Mouse (Mus musculus): ENCODE data around the gene Fam71e1.
A peak's percentile ranks its signal among the peaks of the same experiment; 100 is the strongest.

Fam71e1 gene

DNA sequence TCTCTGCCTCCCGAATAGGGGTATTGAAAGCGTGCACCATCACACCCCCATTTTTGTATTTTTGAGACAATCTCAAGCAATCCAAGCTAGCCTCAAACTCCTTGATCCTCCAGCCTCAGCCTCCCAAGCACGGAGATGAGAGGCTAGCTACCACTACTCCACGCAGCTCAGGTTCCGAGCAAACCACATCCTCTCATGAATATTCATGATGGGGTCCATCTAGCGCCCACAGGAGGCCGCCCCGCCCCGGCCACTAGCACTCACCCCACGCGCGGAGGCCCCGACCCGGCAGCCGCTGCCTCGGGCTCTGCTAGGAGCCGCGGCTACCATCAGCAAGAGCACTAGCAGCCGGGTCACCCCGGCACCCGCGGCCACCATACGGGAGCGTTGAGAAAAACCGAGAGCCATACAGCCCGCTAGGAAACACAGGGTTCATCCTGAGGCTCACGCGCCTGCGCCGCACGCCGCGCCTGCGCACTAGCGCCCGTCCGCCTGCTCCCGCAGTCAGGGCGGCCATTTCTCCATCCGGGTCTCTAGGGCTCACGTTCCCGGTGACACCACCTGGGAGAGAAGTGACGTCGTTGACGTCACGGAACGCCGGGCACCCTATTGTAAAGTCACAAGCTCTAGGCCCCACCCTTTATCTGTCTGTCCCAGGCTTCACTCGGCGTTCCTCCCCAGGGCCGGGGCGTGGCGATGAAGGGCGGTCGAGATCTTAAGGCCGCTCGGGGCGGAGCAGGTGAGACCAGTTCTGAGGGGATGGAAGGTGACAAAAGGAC, at the start of gene Fam71e1, which contains the start of gene Emc10:
Gene Fam71e1, plus strand, starts transcription at position 590 of the 779 bp plus-strand sequence.
Gene Emc10, minus strand, starts transcription at position 538 of the 779 bp plus-strand sequence.
- peak; percentile 100 for DNase-seq (ENCODE audit: extremely low spot score, low read depth, low spot score)

DNA sequence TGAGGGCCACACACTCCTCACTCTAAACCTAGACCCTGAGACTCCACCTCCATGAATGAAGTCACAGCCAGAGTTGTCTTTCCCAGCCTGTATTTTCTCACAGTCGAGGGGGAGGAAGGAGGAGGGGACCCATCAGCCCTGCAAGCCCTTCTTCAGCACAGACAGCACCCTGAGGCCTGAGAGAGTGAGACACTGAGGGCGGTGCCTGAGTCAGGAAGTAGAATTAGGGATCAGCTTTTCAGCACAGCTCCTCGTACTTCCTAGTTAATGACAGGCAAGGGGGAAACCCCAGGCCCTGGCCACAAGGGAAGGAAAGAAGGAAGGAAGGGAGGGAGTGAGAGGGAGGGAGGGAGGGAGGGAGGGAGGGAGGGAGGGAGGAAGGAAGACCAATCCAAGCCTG, 43.1 kb upstream of the Fam71e1 start:
- no peak for DNase-seq (ENCODE audit: extremely low spot score, low read depth, low spot score)

DNA sequence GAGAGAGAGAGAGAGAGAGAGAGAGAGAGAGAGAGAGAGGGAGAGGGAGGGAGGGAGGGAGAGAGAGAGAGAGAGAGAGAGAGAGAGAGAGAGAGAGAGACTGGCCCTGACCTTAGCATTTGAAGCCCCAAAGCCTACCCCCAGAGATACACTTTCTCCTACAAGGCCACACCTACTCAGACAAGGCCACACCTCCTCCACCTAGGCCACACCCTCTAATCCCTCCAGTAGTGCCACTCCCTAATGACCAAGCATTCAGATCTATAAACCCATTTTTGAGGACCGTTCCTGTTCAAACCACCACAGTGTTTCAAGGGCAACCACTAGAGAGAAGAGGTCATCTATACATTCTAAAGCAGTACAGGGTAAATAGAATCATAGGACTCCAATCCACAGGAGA, 40.1 kb upstream of the Fam71e1 start:
- DNase-seq (ENCODE audit: extremely low spot score, low read depth, low spot score) = no peak

DNA sequence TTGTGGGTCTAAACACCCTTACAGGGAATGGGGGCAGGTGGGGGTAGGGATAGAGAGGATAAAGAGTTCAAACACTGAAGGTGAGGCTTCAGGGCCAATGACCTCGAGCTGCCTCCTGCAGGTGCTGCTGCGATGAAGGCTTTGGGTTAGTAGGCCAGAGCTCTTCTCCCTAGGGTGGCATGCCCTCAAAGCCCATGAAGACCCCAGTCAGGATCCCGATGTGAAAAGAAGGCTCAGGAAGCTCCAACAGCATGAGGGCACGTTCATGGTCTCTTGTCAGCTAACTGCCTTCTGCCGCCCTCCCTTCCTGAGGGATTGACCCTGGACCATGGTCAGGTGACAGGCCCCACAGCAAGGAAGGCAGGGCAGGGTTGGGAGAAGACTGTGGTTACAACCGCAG, 36.3 kb upstream of the Fam71e1 start:
- DNase-seq (ENCODE audit: extremely low spot score, low read depth, low spot score) = no peak

DNA sequence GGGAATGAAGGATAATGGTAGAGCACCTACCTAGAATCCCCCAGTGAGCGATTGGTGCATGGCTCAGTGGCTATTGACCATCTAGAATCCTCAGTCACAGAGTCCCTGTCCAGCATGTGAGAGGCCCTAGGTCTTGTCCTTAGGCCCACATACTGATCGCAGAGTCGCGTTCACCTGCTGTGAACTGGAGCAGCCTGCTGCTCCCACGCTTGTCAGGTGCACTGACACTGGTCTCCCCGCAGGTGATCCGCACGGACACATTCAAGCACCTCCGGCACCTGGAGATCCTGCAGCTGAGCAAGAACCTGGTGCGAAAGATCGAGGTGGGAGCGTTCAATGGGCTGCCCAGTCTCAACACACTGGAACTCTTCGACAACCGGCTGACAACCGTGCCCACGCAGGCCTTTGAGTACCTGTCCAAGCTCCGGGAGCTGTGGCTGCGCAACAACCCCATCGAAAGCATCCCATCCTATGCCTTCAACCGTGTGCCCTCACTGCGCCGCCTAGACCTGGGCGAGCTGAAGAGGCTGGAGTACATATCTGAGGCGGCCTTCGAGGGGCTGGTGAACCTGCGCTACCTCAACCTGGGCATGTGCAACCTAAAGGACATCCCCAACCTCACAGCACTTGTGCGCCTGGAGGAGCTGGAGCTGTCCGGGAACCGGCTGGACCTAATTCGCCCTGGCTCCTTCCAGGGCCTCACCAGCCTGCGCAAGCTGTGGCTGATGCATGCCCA, 35.4 kb upstream of the Fam71e1 start:
- no peak for DNase-seq (ENCODE audit: extremely low spot score, low read depth, low spot score)

DNA sequence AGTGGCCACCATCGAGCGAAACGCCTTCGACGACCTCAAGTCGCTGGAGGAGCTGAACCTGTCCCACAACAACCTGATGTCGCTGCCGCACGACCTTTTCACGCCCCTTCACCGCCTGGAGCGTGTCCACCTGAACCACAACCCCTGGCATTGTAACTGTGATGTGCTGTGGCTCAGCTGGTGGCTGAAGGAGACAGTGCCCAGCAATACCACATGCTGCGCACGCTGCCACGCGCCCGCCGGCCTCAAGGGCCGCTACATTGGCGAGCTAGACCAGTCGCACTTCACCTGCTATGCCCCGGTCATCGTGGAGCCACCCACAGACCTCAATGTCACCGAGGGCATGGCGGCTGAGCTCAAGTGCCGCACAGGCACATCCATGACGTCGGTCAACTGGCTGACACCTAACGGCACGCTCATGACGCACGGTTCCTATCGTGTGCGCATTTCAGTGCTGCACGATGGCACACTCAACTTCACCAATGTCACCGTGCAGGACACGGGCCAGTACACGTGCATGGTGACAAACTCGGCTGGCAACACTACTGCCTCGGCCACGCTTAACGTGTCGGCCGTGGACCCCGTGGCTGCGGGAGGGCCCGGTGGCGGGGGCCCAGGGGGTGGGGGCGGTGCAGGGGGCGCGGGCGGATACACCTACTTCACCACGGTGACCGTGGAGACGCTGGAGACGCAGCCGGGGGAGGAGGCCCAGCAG, 34.7 kb upstream of the Fam71e1 start:
- DNase-seq (ENCODE audit: extremely low spot score, low read depth, low spot score) = no peak

DNA sequence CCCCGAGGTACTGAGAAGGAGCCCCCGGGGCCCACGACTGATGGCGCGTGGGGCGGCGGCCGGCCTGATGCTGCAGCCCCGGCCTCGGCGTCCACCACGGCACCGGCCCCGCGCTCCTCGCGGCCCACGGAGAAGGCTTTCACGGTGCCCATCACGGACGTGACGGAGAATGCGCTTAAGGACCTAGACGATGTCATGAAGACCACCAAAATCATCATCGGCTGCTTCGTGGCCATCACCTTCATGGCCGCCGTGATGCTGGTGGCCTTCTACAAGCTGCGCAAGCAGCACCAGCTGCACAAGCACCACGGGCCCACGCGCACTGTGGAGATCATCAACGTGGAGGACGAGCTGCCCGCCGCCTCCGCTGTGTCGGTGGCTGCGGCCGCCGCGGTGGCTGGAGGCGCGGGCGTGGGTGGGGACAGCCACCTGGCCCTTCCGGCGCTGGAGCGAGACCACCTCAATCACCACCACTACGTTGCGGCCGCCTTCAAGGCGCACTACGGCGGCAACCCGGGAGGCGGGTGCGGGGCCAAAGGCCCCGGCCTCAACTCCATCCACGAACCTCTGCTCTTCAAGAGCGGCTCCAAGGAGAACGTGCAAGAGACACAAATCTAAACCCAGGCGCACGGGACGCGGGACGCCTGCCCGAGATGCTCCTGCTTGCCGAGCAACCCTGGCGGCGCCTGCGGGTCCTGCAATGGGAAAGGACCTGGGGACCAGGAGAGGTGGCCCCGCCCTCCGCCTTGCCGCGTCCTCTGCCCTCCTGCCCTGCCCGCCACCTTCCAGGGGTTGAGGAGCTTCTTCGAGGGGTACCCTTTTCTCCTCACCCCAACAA, 33.9 kb upstream of the Fam71e1 start:
- no peak for DNase-seq (ENCODE audit: extremely low spot score, low read depth, low spot score)

DNA sequence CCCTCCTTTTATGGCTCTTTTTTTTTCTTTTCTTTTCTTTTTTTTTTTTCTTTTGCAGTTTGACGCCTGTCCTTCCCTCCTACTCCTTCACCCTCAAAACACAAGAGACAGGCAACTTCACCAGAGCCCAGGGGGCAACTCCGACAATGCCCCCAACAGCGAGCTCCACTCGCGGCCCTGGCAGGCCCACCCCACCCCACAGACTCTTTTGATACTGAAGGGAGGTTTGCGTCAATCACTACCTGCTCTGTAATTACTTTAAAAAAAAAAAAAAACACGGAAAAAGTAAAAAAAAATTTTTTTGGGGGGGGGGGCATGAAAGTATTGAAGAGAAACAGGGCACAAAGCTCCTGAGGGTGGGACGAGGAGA, 33.3 kb upstream of the Fam71e1 start:
- DNase-seq (ENCODE audit: extremely low spot score, low read depth, low spot score) = no peak

DNA sequence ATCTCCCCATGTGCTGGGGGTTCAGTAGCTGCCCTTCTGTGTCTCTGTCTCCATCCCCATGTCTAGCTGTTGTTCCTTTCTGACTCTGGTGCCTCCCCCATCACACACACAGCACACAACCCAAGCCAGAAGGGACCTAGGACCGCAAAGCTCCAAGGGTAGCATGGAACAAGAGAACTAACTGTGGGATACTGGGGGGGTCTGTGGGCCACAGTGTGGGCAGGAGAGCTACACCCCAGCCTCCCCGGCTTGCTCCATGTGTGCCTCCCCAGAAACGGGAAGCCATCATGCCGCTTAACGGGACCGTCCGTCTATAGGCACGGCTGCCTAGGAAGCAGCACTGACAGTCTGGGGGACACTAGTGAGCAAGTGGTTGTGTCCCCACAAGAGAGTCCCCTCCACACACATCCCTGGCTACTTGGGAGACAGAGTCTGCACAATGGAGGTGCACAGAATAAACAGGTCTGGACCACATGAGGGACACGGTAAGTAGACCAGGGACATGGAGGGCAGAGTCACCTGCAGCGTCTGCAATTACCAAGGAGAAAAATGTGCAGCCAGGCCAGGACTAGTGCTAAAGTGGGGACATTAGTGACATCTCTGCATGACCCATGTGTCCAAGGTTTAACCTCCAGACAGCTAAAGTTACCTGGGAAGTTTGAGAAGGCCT, 32.7 kb upstream of the Fam71e1 start:
- no peak for DNase-seq (ENCODE audit: extremely low spot score, low read depth, low spot score)

DNA sequence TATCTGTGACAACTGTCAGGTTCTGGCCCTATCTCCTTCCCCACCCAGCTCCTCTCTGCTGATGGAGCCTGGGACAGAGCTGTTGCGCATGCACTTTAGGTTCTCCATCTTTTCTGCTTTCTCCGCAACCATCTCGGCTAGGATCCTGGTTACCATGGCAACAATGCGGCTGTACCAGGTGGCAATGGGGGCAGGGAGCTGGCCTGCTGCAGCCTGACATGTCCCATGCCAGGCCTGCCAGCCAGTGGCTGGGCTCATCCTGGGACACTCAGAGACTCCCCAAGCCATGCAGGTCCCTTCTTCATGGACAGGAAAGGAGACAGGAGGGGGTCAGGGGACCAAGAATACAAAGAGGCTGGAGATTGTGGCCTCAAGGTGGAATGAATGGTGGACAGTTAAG, 31.9 kb upstream of the Fam71e1 start:
- no peak for DNase-seq (ENCODE audit: extremely low spot score, low read depth, low spot score)

DNA sequence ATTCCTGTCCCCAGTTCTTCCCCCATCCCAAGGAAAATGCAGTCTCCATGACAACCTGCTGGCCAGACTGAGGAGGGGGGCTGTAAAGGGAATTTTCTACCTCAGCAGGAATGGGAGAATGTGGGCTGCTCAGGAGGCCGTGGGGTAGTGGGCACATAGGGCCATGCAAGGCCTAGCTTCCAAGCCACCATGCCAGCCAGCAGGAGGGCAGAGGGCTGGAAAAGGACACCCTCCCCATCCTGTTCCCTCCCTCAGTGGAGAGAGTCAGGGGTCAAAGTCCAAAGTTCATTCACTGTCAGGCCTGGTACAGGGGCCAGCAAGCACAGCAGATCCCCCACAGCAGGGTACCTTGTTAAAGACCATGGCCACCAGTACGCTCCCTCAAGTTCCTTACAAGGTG, 31.3 kb upstream of the Fam71e1 start, which contains the start of gene Aspdh:
Gene Aspdh, plus strand, starts transcription at position 281 of the 400 bp plus-strand sequence.
- DNase-seq (ENCODE audit: extremely low spot score, low read depth, low spot score) = no peak

DNA sequence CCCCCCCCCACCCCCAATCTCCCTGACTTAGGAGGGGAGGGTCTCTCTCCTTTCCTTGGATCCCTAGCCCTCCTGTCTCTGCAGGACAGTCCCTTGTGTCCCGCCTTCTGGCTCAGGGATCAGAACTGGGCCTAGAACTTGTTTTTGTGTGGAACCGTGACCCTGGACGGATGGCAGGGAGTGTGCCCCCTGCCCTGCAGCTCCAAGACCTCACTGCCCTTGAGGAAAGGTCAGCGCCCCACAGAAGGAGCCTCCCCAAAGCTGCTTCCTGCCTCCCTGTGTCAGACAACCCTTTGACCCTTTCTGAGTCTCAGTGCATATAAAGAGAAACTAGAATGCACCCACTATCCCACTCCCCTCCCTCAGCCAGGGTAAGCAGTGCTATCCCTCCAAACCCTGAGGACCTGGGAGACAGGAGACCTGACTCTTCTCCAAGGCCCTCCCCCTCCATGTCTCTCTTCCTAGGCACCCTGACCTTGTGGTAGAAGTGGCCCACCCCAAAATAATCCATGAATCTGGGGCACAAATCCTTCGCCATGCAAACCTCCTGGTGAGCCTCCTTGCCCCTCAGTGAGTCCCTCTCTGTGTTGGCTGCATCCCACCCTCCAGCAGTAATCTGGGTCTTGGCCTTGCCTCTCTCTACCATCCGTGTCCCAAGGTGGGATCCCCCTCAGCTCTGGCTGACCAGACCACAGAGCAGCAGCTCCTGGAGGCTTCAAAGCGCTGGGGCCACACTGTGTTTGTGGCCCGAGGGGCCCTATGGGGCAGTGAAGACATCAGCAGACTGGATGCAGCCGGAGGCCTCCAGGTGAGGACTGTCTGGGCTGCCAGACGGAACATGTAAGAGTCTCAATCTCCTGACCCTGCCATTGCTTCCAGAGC, 30.1 kb upstream of the Fam71e1 start:
- DNase-seq (ENCODE audit: extremely low spot score, low read depth, low spot score) = no peak

DNA sequence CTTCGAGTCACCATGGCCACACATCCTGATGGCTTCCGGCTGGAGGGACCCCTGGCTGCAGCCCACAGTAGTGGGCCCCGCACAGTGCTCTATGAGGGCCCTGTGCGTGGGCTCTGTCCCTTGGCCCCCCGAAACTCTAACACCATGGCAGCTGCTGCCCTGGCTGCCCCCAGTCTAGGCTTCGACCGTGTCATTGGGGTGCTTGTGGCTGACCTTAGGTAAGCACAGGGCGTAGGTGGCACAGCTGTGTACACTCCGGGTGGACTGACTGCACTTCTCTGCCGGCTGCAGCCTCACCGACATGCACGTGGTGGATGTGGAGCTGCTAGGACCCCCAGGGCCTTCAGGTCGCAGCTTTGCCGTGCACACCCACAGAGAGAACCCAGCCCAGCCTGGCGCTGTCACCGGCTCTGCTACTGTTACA, 29.5 kb upstream of the Fam71e1 start:
- DNase-seq (ENCODE audit: extremely low spot score, low read depth, low spot score) = no peak

DNA sequence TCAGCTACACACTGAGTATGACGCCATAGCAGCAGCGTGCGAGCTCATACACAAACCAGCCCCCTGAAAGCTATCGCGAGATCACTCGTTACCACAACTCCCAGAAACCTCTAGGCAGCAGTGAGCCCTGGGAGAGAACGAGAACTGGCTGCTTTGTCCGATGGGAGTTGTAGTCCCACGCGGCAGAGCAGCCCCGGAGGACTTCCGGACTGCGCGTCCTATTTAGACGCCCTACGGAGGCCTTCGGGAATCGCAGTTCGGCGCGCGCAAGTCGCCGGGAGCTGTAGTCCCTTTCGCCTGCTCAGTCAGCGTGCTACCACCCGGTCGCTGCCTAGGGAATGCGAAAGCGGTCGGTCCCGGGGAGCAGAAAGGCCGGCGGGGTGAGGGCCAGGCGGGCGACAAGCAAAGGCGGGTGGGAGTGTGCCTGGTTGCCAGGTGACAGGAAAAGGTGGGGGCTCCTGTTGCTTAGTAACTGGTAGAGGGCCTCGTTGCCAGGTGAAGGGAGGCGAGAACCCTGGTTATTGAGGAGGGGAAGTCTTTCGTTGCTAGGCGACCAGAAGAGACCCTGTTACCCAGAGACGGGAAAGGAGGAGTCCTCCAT, 28.5 kb upstream of the Fam71e1 start, which contains the start of gene Josd2:
Gene Josd2, plus strand, starts transcription at position 170 of the 601 bp plus-strand sequence.
- DNase-seq (ENCODE audit: extremely low spot score, low read depth, low spot score) = peak; percentile 97

DNA sequence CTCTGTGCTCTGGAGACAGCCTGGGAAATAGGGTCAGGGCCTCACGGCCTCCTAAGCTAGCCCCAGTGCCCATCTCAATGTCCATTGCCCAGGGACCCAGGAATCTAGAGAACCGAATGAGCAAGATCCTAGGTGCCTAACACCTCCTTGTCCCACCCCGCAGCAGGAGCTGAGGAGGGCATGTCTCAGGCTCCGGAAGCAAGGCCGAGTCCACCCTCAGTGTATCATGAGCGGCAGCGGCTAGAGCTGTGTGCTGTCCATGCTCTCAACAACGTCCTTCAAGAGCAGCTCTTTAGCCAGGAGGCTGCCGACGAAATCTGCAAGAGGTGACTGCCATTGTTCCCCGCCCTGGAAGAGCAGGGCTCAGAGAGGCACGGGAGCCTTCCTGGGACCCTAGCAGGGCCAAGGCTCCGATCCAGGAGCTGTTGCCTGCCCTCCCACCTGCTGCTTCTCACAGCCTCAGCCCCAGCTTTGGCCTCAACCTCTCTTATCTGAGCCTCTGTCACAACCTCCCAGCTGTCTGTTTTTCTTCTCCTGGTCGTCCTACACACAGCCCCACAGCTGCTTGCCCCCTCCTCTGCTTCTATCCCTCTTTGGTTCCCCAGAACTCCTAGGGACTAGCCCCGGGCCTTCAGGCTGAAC, 27.6 kb upstream of the Fam71e1 start:
- no peak for DNase-seq (ENCODE audit: extremely low spot score, low read depth, low spot score)

DNA sequence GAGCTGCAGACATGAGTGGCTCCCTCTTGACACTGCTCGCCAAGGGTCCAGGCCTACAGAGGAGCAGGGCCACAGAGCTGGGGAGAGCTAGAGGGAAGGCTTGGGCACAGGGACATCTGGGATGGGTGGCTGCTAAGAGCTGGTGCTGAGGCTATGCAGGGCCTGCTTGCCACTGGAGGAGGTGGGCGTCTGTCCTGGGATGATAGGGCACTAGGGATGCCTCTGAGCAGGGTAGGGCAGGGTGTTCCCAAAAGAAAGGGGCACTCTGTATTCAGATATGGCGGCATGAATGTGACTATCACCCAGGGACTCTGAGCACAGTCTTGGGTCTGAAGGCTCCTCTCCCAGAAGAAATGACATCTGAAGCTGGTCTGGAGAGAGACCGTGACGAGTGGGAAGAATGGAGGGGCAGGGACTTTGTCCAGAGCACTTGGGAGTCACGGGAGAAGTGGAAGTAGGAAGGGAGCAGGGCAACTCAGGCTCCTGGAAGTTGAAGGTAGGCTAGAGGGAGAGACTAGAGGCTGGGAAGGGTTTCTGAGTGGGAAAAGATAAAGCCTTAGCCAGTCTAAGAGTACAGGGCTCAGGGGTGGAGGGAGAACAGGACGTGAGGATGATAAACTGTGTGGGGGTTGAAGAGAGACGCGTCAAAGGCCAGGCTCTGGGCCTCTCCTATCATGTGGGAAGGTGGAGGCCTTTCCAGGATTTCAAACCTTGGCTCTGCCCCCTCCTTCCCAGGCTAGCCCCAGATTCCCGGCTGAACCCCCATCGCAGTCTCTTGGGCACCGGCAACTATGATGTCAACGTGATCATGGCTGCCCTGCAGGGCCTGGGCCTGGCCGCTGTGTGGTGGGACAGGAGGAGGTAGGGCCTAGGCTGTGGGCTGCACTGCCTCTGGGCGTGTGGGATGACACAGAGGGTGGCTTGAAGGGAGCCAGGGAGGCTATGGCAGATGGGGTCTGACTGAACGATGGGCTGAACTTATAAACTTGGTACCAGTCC, 26.4 kb upstream of the Fam71e1 start:
- no peak for DNase-seq (ENCODE audit: extremely low spot score, low read depth, low spot score)
